Mouse (Mus musculus) heart, embryonic 14.5 days (tissue): ENCODE data around the gene Fam189a1. TPM values are rescaled to one million over a fixed set of nuclear protein-coding genes. Genes with fewer than 3 reads are reported as not detected.

Source experiments
- ATAC-seq: fragments of 200-750 bp; cut with Nextera tagmentation; 2 replicates; pipeline ENCODE4 v1.8.0; 2017; ENCODE audit warnings: low read depth, moderate TSS enrichment; ENCODE audit not compliant: insufficient number of reproducible peaks, insufficient read depth, low FRiP score
- H3K27ac ChIP-seq, 2 experiments: fragments of 200-500 bp in 1 of 2; fragments of 300-500 bp in 1 of 2; sonication (generic) in 1 of 2; replicated peaks in 1 of 2; 2 replicates each; pipeline ENCODE4 v1.5.1; 2012 to 2014; ENCODE audit warnings: low read depth in 2 of 2, low read length in 2 of 2, control low read depth in 1 of 2, mild to moderate bottlenecking in 1 of 2, mixed read lengths in 1 of 2; ENCODE audit not compliant: control insufficient read depth in 1 of 2, insufficient read depth in 1 of 2
- H3K27me3 ChIP-seq: fragments of 300-500 bp; sonication (generic); 2 replicates; pipeline ENCODE4 v1.6.1; 2014; ENCODE audit warnings: mild to moderate bottlenecking, low read length, control low read depth; ENCODE audit not compliant: control insufficient read depth, insufficient read depth
- H3K36me3 ChIP-seq: fragments of 300-500 bp; sonication (generic); 2 replicates; pipeline ENCODE4 v1.6.1; 2014; ENCODE audit warnings: mild to moderate bottlenecking, control low read depth, low read length, mixed read lengths; ENCODE audit not compliant: control insufficient read depth, insufficient read depth
- H3K4me1 ChIP-seq, 2 experiments: fragments of 200-500 bp in 1 of 2; fragments of 300-500 bp in 1 of 2; sonication (generic) in 1 of 2; 2 replicates each; pipeline ENCODE4 v1.6.1; 2012 to 2014; ENCODE audit warnings: low read length in 2 of 2, control low read depth in 1 of 2, mixed read lengths in 1 of 2; ENCODE audit not compliant: control insufficient read depth in 2 of 2, insufficient read depth in 2 of 2
- H3K4me2 ChIP-seq: fragments of 300-500 bp; sonication (generic); 2 replicates; pipeline ENCODE4 v1.6.1; 2014; ENCODE audit warnings: mild to moderate bottlenecking, low read length
- H3K4me3 ChIP-seq, 2 experiments: fragments of 200-500 bp in 1 of 2; fragments of 300-500 bp in 1 of 2; sonication (generic) in 1 of 2; 2 replicates each; pipeline ENCODE4 v1.5.1; 2012 to 2014; ENCODE audit warnings: low read length in 2 of 2, mild to moderate bottlenecking in 2 of 2, control low read depth in 1 of 2, low read depth in 1 of 2, moderate library complexity in 1 of 2; ENCODE audit not compliant: control insufficient read depth in 1 of 2, insufficient read depth in 1 of 2
- H3K9ac ChIP-seq: fragments of 300-500 bp; sonication (generic); 2 replicates; pipeline ENCODE4 v1.6.1; 2014; ENCODE audit warnings: mild to moderate bottlenecking, low read length
- H3K9me3 ChIP-seq: fragments of 300-500 bp; sonication (generic); 2 replicates; pipeline ENCODE4 v1.6.1; 2016; ENCODE audit warnings: low read length, control low read depth; ENCODE audit not compliant: control insufficient read depth
- WGBS: fragments of 180-500 bp; shearing (Covaris S2); extraction: QIAGEN DNeasy Blood & Tissue Kit; methylation state at CpG from one replicate; pipeline ENCODE4 v1.1.7; 2014; 5-methylcytosine and 5-hydroxymethylcytosine counted together
- polyA plus RNA-seq: library from polyadenylated mRNA; unstranded; fragments of >200 nt; fragmentation: Nextera tagmentation; extraction: Ambion mirVana; gene quantifications from 2 replicates; pipeline ENCODE4 v1.2.1, GENCODE M21; 2014

Fam189a1 gene
- polyA plus RNA-seq, 1 experiment from 2014 or later = 0.77 TPM

GRCm38 (mm10) chr7:65081979-65082777, 74.2 kb downstream of the Fam189a1 start:
- no peak overlapping the region for H3K4me2 ChIP-seq
- no peak overlapping the region for H3K9ac ChIP-seq
- H3K36me3 ChIP-seq = no peaks in the 10 kb centered on the region
- no peaks in the 10 kb centered on the region for H3K9me3 ChIP-seq
- no peak for ATAC-seq
- 33% methylated on average over 6 of the region's 6 CpGs for WGBS
- peaks cover 7 to 13% of the 10 kb centered on the region in 2 experiments for H3K4me1 ChIP-seq
- H3K27me3 ChIP-seq = no peaks in the 10 kb centered on the region
- no peak overlapping the region for H3K27ac ChIP-seq
- H3K4me3 ChIP-seq = no peak overlapping the region

GRCm38 (mm10) chr7:65076134-65076533, 80.2 kb downstream of the Fam189a1 start:
- no peak for ATAC-seq
- H3K27ac ChIP-seq = no peak overlapping the region
- H3K9me3 ChIP-seq = 0 out of 2 replicates have a peak, but pooled peaks cover under 1% of the 10 kb centered on the region
- H3K4me1 ChIP-seq = no peaks in the 10 kb centered on the region
- no peaks in the 10 kb centered on the region for H3K27me3 ChIP-seq
- WGBS = 81% methylated on average over 4 of the region's 4 CpGs
- H3K36me3 ChIP-seq = no peaks in the 10 kb centered on the region
- H3K4me2 ChIP-seq = no peak overlapping the region
- H3K4me3 ChIP-seq = no peak overlapping the region
- H3K9ac ChIP-seq = no peak overlapping the region

- H3K27me3 ChIP-seq = no peaks in the 10 kb centered on the region
- no peaks in the 10 kb centered on the region for H3K4me1 ChIP-seq
- no peak overlapping the region for H3K4me3 ChIP-seq
- no peak overlapping the region for H3K27ac ChIP-seq
- no peak overlapping the region for H3K4me2 ChIP-seq
- no peak overlapping the region for H3K9ac ChIP-seq
- WGBS = 45% methylated on average over 9 of the region's 9 CpGs
- H3K36me3 ChIP-seq = no peaks in the 10 kb centered on the region
- ATAC-seq = no peak
- 0 out of 2 replicates have a peak, but pooled peaks cover 2% of the 10 kb centered on the region for H3K9me3 ChIP-seq
These were observed 82.2 kb downstream of the Fam189a1 start for GRCm38 (mm10) chr7:65074194-65074593.

- no peaks in the 10 kb centered on the region for H3K4me1 ChIP-seq
- H3K9me3 ChIP-seq = 0 out of 2 replicates have a peak, but pooled peaks cover 2% of the 10 kb centered on the region
- H3K36me3 ChIP-seq = no peaks in the 10 kb centered on the region
- no peak overlapping the region for H3K4me3 ChIP-seq
- no peaks in the 10 kb centered on the region for H3K27me3 ChIP-seq
- H3K27ac ChIP-seq = no peak overlapping the region
- WGBS = 34% methylated on average over 6 of the region's 6 CpGs
- H3K9ac ChIP-seq = no peak overlapping the region
- no peak for ATAC-seq
- no peak overlapping the region for H3K4me2 ChIP-seq
These were observed 82.8 kb downstream of the Fam189a1 start for GRCm38 (mm10) chr7:65073555-65073954.

GRCm38 (mm10) chr7:65066211-65066610, 90.2 kb downstream of the Fam189a1 start:
- Histone ChIP-seq H3K36me3 (no peaks in the 10 kb centered on the region), H3K9me3 (0 out of 2 replicates have a peak, but pooled peaks cover 2% of the 10 kb centered on the region), H3K27ac (no peak overlapping the region), H3K4me3 (no peak overlapping the region), H3K4me1 (no peaks in the 10 kb centered on the region), H3K27me3 (no peaks in the 10 kb centered on the region), H3K9ac (no peak overlapping the region), H3K4me2 (no peak overlapping the region)
- no peak for ATAC-seq
- 81% methylated on average over 7 of the region's 7 CpGs for WGBS

- Histone ChIP-seq H3K9ac (no peak overlapping the region), H3K27me3 (no peaks in the 10 kb centered on the region), H3K9me3 (no peaks in the 10 kb centered on the region), H3K36me3 (no peaks in the 10 kb centered on the region), H3K4me3 (no peak overlapping the region), H3K4me2 (no peak overlapping the region), H3K4me1 (no peaks in the 10 kb centered on the region), H3K27ac (no peak overlapping the region)
- no peak for ATAC-seq
- 80% methylated on average over 7 of the region's 7 CpGs for WGBS
These were observed 90.9 kb downstream of the Fam189a1 start for GRCm38 (mm10) chr7:65065457-65065856.

- no peak overlapping the region for H3K4me3 ChIP-seq
- 40% methylated on average over 5 of the region's 5 CpGs for WGBS
- H3K9ac ChIP-seq = no peak overlapping the region
- no peaks in the 10 kb centered on the region for H3K36me3 ChIP-seq
- no peak overlapping the region for H3K27ac ChIP-seq
- no peaks in the 10 kb centered on the region for H3K27me3 ChIP-seq
- ATAC-seq = no peak
- no peaks in the 10 kb centered on the region for H3K4me1 ChIP-seq
- no peak overlapping the region for H3K4me2 ChIP-seq
- H3K9me3 ChIP-seq = no peaks in the 10 kb centered on the region
These were observed 91.7 kb downstream of the Fam189a1 start for GRCm38 (mm10) chr7:65064638-65065037.

GRCm38 (mm10) chr7:65064096-65064495, 92.3 kb downstream of the Fam189a1 start:
- H3K9ac ChIP-seq = no peak overlapping the region
- ATAC-seq = no peak
- no peak overlapping the region for H3K4me2 ChIP-seq
- WGBS = 36% methylated on average over 3 of the region's 3 CpGs
- H3K36me3 ChIP-seq = no peaks in the 10 kb centered on the region
- no peaks in the 10 kb centered on the region for H3K27me3 ChIP-seq
- no peak overlapping the region for H3K4me3 ChIP-seq
- no peaks in the 10 kb centered on the region for H3K9me3 ChIP-seq
- no peaks in the 10 kb centered on the region for H3K4me1 ChIP-seq
- no peak overlapping the region for H3K27ac ChIP-seq
